Mouse (Mus musculus): ENCODE data around the gene Xntrpc. TPM values are rescaled to one million over a fixed set of nuclear protein-coding genes. Genes with fewer than 3 reads are reported as not detected.

Xntrpc gene
- total RNA-seq, 2 experiments from 2014 or later: 0.75 to 0.95 TPM

Other genes with a start within 250 kb of the Xntrpc start
- under 1 TPM in 1 of 2 experiments, not detected in 1; 0.14 TPM for gene Phox2a, start 247.4 kb upstream of the Xntrpc start, total RNA-seq (2021)
- 10 to 100 TPM; 76.2 to 89.2 TPM for gene Inppl1, start 227.5 kb upstream of the Xntrpc start, total RNA-seq (2021)
- gene Folr2, start 208.5 kb upstream of the Xntrpc start, total RNA-seq (2021): 1 to 10 TPM; 4.2 to 6.0 TPM
- gene Anapc15, start 202.0 kb upstream of the Xntrpc start, total RNA-seq (2021): 10 to 100 TPM; 23.1 to 23.8 TPM
- 1 to 10 TPM; 1.7 to 2.4 TPM for gene Folr1, start 194.9 kb upstream of the Xntrpc start, total RNA-seq (2021)
- 100 to 1,000 TPM; 101 to 114 TPM for gene Lamtor1, start 159.8 kb upstream of the Xntrpc start, total RNA-seq (2021)
- gene Tomt, start 159.4 kb upstream of the Xntrpc start, total RNA-seq (2021): not detected
- gene Lrrc51, start 131.8 kb upstream of the Xntrpc start, total RNA-seq (2021): 1 to 10 TPM; 2.3 to 3.6 TPM
- 10 to 100 TPM; 71.8 to 80.7 TPM for gene Numa1, start 131.6 kb upstream of the Xntrpc start, total RNA-seq (2021)
- gene Il18bp, start 47.0 kb upstream of the Xntrpc start, total RNA-seq (2021): 1 to 10 TPM; 2.3 to 3.5 TPM
- gene Rnf121, start 244 bp upstream of the Xntrpc start, total RNA-seq (2021): 10 to 100 TPM; 18.8 to 25.8 TPM
- gene Xndc1, start 202 bp upstream of the Xntrpc start, total RNA-seq (2021): 10 to 100 TPM in 1 of 2 experiments, 1 to 10 TPM in 1; 5.9 to 11.9 TPM
- gene Trpc2, start 17.4 kb downstream of the Xntrpc start, total RNA-seq (2021): under 1 TPM; 0.07 to 0.52 TPM
- gene Art1, start 36.0 kb downstream of the Xntrpc start, total RNA-seq (2021): 100 to 1,000 TPM; 264 to 297 TPM
- 1 to 10 TPM; 8.2 to 8.4 TPM for gene Art5, start 43.8 kb downstream of the Xntrpc start, total RNA-seq (2021)
- not detected for gene Chrna10, start 51.1 kb downstream of the Xntrpc start, total RNA-seq (2021)
- gene Nup98, start 144.5 kb downstream of the Xntrpc start, total RNA-seq (2021): 10 to 100 TPM; 25.1 to 31.5 TPM
- 10 to 100 TPM; 35.9 to 40.7 TPM for gene Pgap2, start 144.5 kb downstream of the Xntrpc start, total RNA-seq (2021)
- 10 to 100 TPM; 23.9 to 30.1 TPM for gene Rhog, start 190.3 kb downstream of the Xntrpc start, total RNA-seq (2021)
- 100 to 1,000 TPM; 219 to 233 TPM for gene Stim1, start 202.1 kb downstream of the Xntrpc start, total RNA-seq (2021)